Mouse (Mus musculus) heart, adult 2 months (tissue): Measurements from ENCODE around the gene Gpr108. TPM values are rescaled to one million over a fixed set of nuclear protein-coding genes. Genes with fewer than 3 reads are reported as not detected.
A peak's percentile ranks its signal among the peaks of the same experiment; 100 is the strongest.

Source experiments
- DNase-seq, 2 experiments: peaks; one replicate each; pipeline ENCODE4 v3.0.0; 2021
- H3K27ac ChIP-seq: fragments of 200-600 bp; 2 replicates; pipeline ENCODE4 v1.8.1; 2022
- H3K27me3 ChIP-seq: fragments of 200-500 bp; 2 replicates; pipeline ENCODE4 v1.6.1; 2012; ENCODE audit warnings: mild to moderate bottlenecking, low read length, inconsistent platforms, mixed read lengths; ENCODE audit not compliant: control insufficient read depth, insufficient read depth
- H3K36me3 ChIP-seq: fragments of 200-500 bp; 2 replicates; pipeline ENCODE4 v1.6.1; 2012; ENCODE audit warnings: low read length, inconsistent platforms; ENCODE audit not compliant: control insufficient read depth, insufficient read depth
- H3K4me1 ChIP-seq: fragments of 200-500 bp; 2 replicates; pipeline ENCODE4 v1.6.1; 2011; ENCODE audit warnings: low read length; ENCODE audit not compliant: control insufficient read depth, insufficient read depth
- H3K4me3 ChIP-seq: fragments of 200-600 bp; 2 replicates; pipeline ENCODE4 v1.8.1; 2022
- H3K79me2 ChIP-seq: fragments of 200-500 bp; replicated peaks from 2 replicates; pipeline ENCODE4 v1.6.1; 2012; ENCODE audit warnings: mild to moderate bottlenecking, inconsistent platforms, low read length, moderate library complexity, mixed read lengths; ENCODE audit not compliant: control insufficient read depth, insufficient read depth
- H3K9ac ChIP-seq: fragments of 200-500 bp; 2 replicates; pipeline ENCODE4 v1.6.1; 2012; ENCODE audit warnings: low read depth, mild to moderate bottlenecking, control low read depth, inconsistent platforms, low read length, mixed read lengths
- CTCF ChIP-seq: fragments of 200-600 bp; IDR thresholded peaks from 2 replicates; pipeline ENCODE4 v1.8.1; 2022; ENCODE audit warnings: antibody characterized with exemption, mild to moderate bottlenecking, moderate library complexity
- EP300 ChIP-seq: fragments of 200-500 bp; IDR thresholded peaks from 2 replicates; pipeline ENCODE4 v1.6.1; 2011; ENCODE audit warnings: low read depth, low read length, control low read depth; ENCODE audit not compliant: insufficient read depth
- POLR2A ChIP-seq: fragments of 200-500 bp; IDR thresholded peaks from 2 replicates; pipeline ENCODE4 v1.6.1; 2011; ENCODE audit warnings: mild to moderate bottlenecking, low read depth, low read length, control low read depth; ENCODE audit not compliant: insufficient read depth
- WGBS: fragments of 180-500 bp; shearing (Covaris S2); methylation state at CpG from one replicate; pipeline ENCODE4 v1.1.7; 2018; 5-methylcytosine and 5-hydroxymethylcytosine counted together
- intact Hi-C: fragments of 180-260 bp; cut with DNase I; formaldehyde crosslinking; loops from one replicate; pipeline ENCODE4 v1.15.1; 2025
- polyA plus RNA-seq: library from polyadenylated mRNA; depleted of rRNA; stranded (reverse); fragments of >200 nt; gene quantifications from 2 replicates; pipeline ENCODE4 v1.2.3, GENCODE M21; 2012
- total RNA-seq, 2 experiments: library from RNA; stranded (reverse); gene quantifications; 2 replicates each; pipeline ENCODE4 v1.2.3; 2021

Gene Gpr108
- total and polyA plus RNA-seq, 3 experiments, result 27.8 to 37.9 (median 32.7) TPM

DNA sequence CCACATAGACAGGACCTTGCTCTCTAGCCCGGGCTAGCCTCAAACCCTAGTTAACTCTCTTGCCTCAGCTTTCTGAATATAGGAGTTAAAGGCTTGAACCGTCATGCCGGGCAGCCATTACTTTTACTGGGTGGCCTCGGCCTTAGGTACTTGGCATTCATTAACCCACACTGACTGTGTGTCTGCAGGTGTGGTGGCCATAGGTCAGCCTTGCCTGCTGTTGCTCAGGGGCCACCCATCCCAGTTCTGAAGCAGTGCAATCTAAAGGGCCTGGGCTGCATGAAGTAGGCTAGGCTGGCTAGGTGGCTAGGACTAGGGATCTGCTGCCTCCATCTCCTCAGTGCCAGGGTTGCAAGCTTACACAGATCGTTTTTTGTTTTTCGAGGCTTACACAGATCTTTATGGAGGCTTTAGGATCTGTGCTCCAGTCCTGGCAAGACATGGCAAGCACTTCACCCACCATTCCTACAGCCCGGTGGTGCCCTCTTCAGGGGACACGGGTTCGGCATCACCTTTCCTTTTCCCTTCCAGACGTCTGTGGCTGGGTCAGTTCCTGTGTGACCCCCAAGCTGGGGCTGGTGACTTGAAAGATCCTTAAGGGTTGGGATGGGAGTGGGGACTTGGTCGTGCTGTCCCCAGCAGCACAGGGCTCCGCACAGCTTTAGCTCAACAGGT lies 13.9 kb downstream of the Gpr108 start:
- intact Hi-C loops, result no loop called here
- no peak for DNase-seq
- no peak overlapping the region for H3K27ac ChIP-seq
- no peak overlapping the region for H3K4me3 ChIP-seq
- no peaks in the 10 kb centered on the region for H3K27me3 ChIP-seq
- H3K4me1 ChIP-seq, result peaks cover 4% of the 10 kb centered on the region
- no peaks in the 10 kb centered on the region for H3K36me3 ChIP-seq
- H3K79me2 ChIP-seq, result no peaks in the 10 kb centered on the region
- 83% methylated on average over 12 of the region's 12 CpGs for WGBS
- no peak overlapping the region for H3K9ac ChIP-seq
- TF ChIP-seq EP300, result no peak
- no peak for TF ChIP-seq CTCF
- TF ChIP-seq POLR2A, result no peak

DNA sequence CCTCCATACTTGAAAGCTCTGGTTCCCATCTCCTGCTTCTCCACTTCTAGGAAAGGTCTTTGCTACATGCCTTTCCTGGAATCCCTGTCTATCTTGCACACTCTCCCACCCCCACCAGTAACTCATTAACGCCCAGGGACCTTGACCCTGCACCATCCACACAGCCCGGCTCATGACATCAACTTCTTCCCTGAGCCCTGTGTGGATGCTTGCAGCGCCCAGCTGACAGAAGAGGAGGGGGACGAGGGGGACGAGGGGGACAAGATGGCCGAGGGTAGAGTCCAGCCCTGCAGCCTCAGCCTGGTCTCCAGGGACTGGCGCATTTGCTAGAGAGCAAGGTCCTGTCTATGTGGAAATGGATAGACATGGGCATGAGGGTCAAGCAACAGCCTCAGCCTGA lies 15.2 kb downstream of the Gpr108 start:
- intact Hi-C loops, result no loop called here
- Histone ChIP-seq H3K27ac (no peak overlapping the region), H3K79me2 (no peaks in the 10 kb centered on the region), H3K9ac (no peak overlapping the region), H3K4me3 (no peak overlapping the region), H3K36me3 (no peaks in the 10 kb centered on the region), H3K4me1 (peaks cover 4% of the 10 kb centered on the region), H3K27me3 (no peaks in the 10 kb centered on the region)
- no peak for DNase-seq
- TF ChIP-seq POLR2A, result no peak
- TF ChIP-seq EP300, result no peak
- TF ChIP-seq CTCF, result no peak
- 36% methylated on average over 7 of the region's 7 CpGs for WGBS

DNA sequence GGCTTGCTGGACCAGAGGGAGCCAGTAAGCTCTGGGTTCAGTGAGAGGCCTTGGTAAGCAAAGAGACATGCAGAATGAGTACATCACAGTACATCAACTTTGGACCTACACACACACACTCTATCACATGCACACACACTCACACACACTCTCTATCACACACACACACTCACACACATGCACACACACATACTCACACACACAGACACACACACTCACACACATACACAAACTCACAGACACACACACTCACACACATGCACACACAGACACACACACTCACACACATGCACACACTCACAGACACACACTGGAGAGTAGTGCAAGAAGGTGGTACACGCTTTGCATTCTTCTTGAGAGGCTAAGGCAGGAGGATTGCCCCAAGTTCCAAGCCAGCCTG lies 16.0 kb downstream of the Gpr108 start:
- 81% methylated on average over 1 of the region's 1 CpGs for WGBS
- intact Hi-C loops, result no loop called here
- Histone ChIP-seq H3K9ac (no peak overlapping the region), H3K79me2 (no peaks in the 10 kb centered on the region), H3K4me1 (peaks cover 4% of the 10 kb centered on the region), H3K36me3 (no peaks in the 10 kb centered on the region), H3K27me3 (no peaks in the 10 kb centered on the region), H3K4me3 (no peak overlapping the region), H3K27ac (peak overlapping the region; percentile 0; the same call in 1 of the 2 replicates)
- no peak for DNase-seq
- TF ChIP-seq EP300, result no peak

DNA sequence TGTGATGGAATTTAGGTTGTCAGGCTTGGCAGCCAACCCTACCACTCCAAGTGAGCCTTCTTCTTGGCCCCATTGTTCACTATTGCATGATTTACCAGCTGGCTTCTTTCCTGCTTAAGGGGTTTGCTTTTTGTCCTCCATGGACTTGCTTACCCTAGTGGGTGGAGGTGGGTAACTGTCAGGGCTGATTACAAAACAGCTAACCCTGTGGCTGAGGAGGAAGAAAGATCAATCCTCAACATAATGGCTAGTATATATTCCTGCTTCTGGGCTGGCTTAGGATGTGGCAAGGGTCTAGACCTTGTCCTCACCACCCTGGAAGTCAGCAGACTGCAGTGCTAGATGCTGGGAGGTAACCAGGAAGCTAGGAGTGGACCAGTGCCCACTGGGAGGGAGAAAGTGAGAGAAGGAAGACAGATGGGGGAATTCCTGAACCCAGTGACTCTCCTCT lies 16.9 kb downstream of the Gpr108 start:
- H3K79me2 ChIP-seq, result no peaks in the 10 kb centered on the region
- H3K4me1 ChIP-seq, result peaks cover 4% of the 10 kb centered on the region
- DNase-seq, result peak in 1 of 2 experiments; percentile 57
- H3K9ac ChIP-seq, result no peak overlapping the region
- TF ChIP-seq CTCF (no peak), EP300 (no peak), POLR2A (no peak)
- no peaks in the 10 kb centered on the region for H3K27me3 ChIP-seq
- no peaks in the 10 kb centered on the region for H3K36me3 ChIP-seq
- no peak overlapping the region for H3K4me3 ChIP-seq
- intact Hi-C loops, result no loop called here
- peak overlapping the region; percentile 0; the same call in 1 of the 2 replicates for H3K27ac ChIP-seq

DNA sequence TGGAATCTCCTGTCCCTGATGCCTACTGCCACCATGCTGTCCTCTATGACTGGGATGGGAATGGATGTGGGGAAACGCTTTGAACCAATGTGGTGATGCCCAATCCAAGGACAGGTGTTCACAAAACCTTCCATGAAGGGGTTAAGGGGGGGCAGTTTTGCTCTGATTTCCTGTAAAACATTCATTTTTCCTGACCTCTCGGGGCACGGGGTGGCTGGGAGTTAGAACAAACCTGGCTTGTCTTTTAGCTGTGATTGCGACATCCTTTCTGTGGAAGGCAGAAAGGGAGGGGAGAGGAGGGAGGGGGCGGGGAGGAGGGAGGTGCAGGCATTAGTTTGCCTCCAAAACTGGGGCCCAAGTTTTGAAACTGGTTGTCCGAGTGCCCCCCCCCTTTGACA lies 17.5 kb downstream of the Gpr108 start:
- WGBS, result 34% methylated on average over 6 of the region's 6 CpGs
- peak overlapping the region; percentile 45; the same call in 1 of the 2 replicates for H3K27ac ChIP-seq

DNA sequence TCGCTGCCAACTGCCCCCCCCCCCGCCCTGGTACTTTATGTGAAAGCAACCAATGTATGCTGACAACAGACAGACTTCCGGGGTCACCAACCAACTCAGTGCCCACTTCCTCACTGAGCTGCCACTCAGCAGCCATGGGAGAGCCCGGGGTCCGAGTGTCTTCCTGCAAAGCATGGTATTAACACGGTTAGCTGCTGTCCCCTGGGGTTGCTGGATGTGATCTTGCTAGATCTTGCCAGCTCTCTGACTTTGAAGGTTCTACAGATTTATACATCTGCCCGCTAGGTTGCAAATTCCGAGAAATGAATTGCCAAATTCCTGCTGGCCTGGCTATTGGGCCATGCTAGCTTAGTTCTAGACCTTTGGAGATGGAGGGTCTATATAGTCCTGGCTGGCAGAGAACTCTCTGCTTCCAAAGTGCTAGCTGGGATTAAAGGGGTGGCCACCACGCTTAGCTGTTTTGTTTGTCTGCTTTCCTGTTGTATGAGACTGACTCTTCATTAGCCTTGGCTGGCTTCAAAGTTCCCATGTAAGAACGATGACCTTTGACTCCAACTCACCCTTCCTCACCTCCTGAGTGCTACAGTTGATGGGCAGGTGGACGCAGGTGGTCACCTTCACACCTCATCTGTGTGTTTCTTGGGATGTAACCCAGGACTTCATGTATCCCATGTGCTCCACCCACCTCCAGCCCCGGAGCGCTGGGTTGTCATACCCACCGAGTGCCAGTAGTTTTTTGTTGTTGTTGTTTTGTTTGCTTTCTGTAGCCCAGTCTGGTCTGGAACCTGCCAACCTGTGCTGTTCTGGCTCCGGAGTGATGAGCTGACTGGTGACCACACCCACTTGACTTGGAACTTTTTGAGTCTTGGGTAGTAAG lies 18.2 kb downstream of the Gpr108 start:
- 71% methylated on average over 15 of the region's 15 CpGs for WGBS
- no peak overlapping the region for H3K9ac ChIP-seq
- intact Hi-C loops, result no loop called here
- no peak for DNase-seq
- H3K36me3 ChIP-seq, result no peaks in the 10 kb centered on the region
- H3K4me3 ChIP-seq, result no peak overlapping the region
- H3K27me3 ChIP-seq, result no peaks in the 10 kb centered on the region
- peak overlapping the region; percentile 45; the same call in 1 of the 2 replicates for H3K27ac ChIP-seq
- no peaks in the 10 kb centered on the region for H3K79me2 ChIP-seq
- peaks cover 4% of the 10 kb centered on the region for H3K4me1 ChIP-seq
- TF ChIP-seq POLR2A (no peak), CTCF (no peak), EP300 (no peak)

More for the DNA sequence above, 17.5 kb downstream of the Gpr108 start:
- peak in 1 of 2 experiments; percentile 38 for DNase-seq
- Histone ChIP-seq H3K4me1 (peaks cover 4% of the 10 kb centered on the region), H3K9ac (no peak overlapping the region), H3K4me3 (no peak overlapping the region), H3K27me3 (no peaks in the 10 kb centered on the region), H3K79me2 (no peaks in the 10 kb centered on the region), H3K36me3 (no peaks in the 10 kb centered on the region)
- no peak for TF ChIP-seq POLR2A
- TF ChIP-seq CTCF, result no peak
- no peak for TF ChIP-seq EP300
- intact Hi-C loops, result no loop called here
